Mouse (Mus musculus) heart, postnatal 36 days (tissue): ENCODE data around the gene Mpdu1. TPM values are rescaled to one million over a fixed set of nuclear protein-coding genes. Genes with fewer than 3 reads are reported as not detected.

Source experiments
- DNase-seq, 2 experiments: peaks; one replicate each; pipeline ENCODE4 v3.0.0; 2021 to 2022
- intact Hi-C: fragments of 180-260 bp; cut with DNase I; formaldehyde crosslinking; loops from one replicate; pipeline ENCODE4 v1.15.1; 2025
- total RNA-seq, 2 experiments: library from RNA; stranded (reverse); gene quantifications; 2 replicates each; pipeline ENCODE4 v1.2.3; 2021

The Mpdu1 gene
- total RNA-seq, 2 experiments from 2014 or later: 14.9 to 16.2 TPM

GRCm38 (mm10) chr11:69666665-69667005, 4.2 kb upstream of the Mpdu1 start:
- intact Hi-C loops: no loop called here
- no peak for DNase-seq

- DNase-seq: peak; percentile 30 to 45
- intact Hi-C loops: no loop called here
These were observed 3.7 kb upstream of the Mpdu1 start, which contains the start of gene Cd68 for GRCm38 (mm10) chr11:69665961-69666664. TSS of gene Cd68 (minus strand) at chr11:69666153.

DNA sequence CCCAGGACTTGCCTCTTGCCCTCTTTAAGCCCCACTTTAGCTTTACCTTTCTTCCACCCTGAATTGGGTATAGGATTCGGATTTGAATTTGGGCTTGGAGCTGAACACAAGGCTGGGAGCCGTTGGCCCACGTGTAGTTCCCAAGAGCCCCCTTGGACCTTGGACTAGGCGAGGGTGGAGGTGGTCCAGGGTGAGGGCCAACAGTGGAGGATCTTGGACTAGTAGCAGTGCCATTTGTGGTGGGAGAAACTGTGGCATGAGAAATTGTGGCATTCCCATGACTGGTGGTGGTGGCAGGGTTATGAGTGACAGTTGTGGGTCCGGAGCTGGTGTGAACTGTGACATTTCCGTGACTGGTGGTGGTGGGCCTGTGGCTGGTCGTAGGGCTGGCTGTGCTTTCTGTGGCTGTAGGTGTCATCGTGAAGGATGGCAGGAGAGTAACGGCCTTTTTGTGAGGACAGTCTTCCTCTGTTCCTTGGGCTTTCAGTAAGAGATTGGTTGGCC, 3.1 kb upstream of the Mpdu1 start:
- no peak for DNase-seq
- intact Hi-C loops: no loop called here

GRCm38 (mm10) chr11:69664841-69665240, 2.4 kb upstream of the Mpdu1 start:
- DNase-seq: no peak
- intact Hi-C loops: no loop called here

- DNase-seq: peak in 1 of 2 experiments; percentile 25
- intact Hi-C loops: no loop called here
These were observed 1.4 kb upstream of the Mpdu1 start for GRCm38 (mm10) chr11:69663795-69664194.

- intact Hi-C loops: no loop called here
- DNase-seq: peak in 1 of 2 experiments; percentile 29
These were observed 677 bp upstream of the Mpdu1 start for GRCm38 (mm10) chr11:69662967-69663671.

GRCm38 (mm10) chr11:69661221-69661881, 1.1 kb downstream of the Mpdu1 start:
- DNase-seq: no peak
- intact Hi-C loops: no loop called here

DNA sequence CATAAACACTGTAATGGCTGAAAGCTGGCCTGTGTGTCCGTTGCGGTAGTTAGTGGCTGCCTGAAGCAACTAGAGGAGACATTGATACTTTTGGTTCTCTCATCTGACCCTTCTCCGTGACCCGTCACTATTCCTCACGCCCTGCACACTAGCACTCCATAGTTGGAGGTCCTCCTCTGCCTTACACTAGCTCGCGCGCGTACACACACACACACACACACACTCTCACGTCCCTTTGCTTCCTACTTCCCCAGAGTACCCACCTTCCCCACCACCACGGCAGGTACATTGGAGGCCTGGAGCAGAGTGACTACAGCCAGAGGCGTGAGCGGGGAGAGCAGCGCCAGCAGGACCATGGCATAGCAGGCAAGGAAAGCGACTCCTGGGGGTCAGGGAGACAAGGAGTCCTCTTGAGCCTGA, 5.0 kb downstream of the Mpdu1 start:
- intact Hi-C loops: loop anchor here (1.0 kb wide), 1 partner anchor 29 kb away; no protein-coding TSS in a partner anchor
- DNase-seq: no peak

DNA sequence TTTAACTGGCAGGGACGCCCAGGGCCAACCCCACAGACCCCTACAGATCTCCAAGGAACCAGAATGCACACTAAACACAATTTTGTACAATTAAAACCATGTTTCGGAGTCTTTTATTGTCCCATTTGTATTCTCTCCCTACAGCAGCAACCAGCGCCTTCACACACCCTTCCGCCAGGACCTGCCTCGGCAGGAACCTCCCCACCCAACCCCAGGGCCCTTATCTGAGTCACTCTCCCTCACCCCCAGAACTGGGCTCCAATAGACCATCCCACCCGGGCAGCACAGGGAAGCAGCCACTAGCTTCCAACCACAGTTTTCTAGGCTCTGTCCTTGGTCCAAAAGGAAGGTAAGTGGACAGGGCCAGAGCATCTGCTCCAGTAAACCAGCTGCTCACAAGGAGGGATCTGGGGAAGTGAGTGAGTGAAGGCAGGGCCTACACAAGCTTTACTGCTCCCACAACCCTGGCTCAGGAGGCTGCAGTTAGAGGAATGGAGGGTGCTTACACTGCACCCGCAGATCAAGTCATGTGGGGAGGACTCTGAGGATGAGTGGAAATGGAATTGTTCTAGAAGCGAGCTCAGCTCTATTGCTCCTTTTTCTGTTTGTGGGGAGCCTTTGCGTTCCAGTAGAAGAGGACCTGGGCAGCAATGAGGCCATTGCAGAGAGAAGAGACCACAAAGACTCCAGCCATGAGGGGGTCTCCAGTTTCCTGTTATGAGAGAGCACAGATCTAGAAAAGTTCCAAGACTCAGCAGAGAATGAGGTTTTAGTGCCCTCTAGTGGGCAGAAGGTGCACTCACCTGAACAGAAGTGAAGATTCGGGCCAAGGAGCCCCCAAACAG, 5.6 kb downstream of the Mpdu1 start:
- intact Hi-C loops: loop anchor here (1.0 kb wide), 2 partner anchors 29 to 97 kb away; no protein-coding TSS in a partner anchor

DNA sequence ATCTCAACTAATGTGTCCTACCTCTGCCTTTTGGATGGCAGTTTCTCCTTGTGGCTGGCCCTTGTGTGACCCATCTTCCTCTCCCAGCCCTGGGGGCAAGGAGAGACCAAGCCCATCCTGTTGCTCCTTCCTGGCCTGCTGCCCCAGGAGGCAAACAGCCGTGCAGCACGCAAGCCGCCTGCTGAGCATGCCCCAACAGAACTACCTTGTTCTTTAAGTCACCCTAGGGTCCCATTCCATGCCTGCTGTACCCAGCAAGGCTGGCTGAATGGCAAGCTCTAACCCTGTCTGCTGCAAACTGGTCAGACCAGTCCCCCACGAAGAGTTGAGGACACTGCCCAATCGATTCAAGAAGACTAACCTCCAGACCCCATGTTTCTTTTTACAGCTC, 6.4 kb downstream of the Mpdu1 start:
- DNase-seq: no peak
- intact Hi-C loops: loop anchor here (1.0 kb wide), 1 partner anchor 98 kb away; no protein-coding TSS in a partner anchor

More for the DNA sequence above, 5.6 kb downstream of the Mpdu1 start:
- DNase-seq: peak; percentile 35 to 45

DNA sequence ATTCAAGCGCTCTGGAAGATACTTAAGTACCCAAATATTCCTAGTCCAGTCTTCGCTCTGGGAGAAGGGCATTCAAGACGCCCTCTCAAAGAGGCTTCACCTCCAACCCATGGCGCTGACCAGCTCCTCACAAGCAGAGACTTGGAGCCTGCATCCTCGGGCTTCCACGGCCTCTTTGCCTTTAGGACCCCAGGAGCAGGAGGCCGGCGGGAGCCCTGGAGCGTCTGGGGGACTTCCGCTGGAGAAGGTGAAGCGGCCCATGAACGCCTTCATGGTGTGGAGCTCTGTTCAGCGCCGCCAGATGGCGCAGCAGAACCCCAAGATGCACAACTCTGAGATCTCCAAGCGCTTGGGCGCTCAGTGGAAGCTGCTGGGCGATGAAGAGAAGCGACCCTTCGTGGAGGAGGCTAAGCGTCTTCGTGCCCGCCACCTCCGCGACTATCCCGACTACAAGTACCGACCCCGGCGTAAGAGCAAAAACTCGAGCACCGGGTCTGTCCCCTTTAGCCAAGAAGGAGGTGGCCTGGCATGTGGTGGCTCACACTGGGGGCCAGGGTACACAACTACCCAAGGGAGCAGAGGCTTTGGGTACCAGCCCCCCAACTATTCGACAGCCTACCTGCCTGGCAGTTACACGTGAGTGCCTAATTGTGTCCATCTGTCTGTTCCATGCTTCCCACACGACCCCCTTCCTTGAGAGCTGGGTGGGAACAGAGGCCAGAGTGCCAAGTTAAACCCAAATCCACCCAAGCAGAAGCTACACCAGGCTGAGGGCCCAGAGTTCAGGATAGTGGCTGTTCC, 7.0 kb downstream of the Mpdu1 start, which contains the start of gene Sox15:
Sox15 (plus strand) TSS at position 51 of the 801 bp plus-strand sequence.
- intact Hi-C loops: loop anchor here (1.0 to 2.0 kb wide), 2 partner anchors 59 to 99 kb away; no protein-coding TSS in a partner anchor
- DNase-seq: peak; percentile 68 to 73

DNA sequence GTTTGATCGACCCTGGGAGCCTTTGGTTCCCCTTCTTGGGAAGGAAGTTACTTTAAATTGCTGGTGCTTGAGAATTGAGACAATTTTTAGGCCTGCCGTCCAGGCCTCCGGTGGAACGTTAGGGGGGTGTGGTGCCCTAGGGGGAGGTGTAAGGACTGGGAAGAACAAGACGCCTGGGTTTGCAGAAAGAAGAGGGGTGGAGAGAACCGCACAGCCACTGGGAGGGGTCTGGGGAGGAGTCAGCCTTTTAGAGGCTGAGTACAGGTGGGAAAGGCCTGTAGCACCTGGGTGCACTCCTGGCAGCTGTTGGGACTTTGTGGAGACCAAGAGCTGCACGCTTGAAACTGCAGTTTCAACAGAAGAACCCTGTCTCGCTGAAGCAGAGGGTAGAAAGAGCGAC, 7.7 kb downstream of the Mpdu1 start:
- DNase-seq: no peak
- intact Hi-C loops: loop anchor here (2.0 kb wide), 1 partner anchor 60 kb away; no protein-coding TSS in a partner anchor

GRCm38 (mm10) chr11:69653399-69653798, 9.0 kb downstream of the Mpdu1 start:
- intact Hi-C loops: no loop called here
- DNase-seq: no peak

DNA sequence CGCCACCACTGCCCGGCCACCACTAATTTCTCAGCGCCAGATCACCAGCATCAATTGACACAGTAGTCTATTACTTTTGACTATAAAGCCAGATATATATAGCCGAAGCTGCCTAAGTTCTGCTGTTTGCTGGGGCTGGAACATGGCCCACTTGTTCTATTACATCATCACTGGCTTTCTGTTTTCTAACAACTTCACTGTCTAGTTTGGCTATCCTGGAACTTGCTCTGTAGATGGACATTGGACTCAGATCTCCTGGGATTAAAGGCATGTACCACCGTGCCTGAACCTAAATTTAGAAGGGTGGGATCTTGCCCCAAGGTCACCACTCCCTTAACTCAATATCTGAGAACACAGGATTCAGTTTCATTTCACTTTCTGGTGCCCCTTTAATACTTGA, 16.6 kb downstream of the Mpdu1 start:
- no peak for DNase-seq
- intact Hi-C loops: no loop called here

- no peak for DNase-seq
- intact Hi-C loops: no loop called here
These were observed 27.0 kb downstream of the Mpdu1 start for GRCm38 (mm10) chr11:69635471-69635870.

- DNase-seq: no peak
- intact Hi-C loops: no loop called here
These were observed 29.1 kb downstream of the Mpdu1 start for GRCm38 (mm10) chr11:69633128-69633866.

DNA sequence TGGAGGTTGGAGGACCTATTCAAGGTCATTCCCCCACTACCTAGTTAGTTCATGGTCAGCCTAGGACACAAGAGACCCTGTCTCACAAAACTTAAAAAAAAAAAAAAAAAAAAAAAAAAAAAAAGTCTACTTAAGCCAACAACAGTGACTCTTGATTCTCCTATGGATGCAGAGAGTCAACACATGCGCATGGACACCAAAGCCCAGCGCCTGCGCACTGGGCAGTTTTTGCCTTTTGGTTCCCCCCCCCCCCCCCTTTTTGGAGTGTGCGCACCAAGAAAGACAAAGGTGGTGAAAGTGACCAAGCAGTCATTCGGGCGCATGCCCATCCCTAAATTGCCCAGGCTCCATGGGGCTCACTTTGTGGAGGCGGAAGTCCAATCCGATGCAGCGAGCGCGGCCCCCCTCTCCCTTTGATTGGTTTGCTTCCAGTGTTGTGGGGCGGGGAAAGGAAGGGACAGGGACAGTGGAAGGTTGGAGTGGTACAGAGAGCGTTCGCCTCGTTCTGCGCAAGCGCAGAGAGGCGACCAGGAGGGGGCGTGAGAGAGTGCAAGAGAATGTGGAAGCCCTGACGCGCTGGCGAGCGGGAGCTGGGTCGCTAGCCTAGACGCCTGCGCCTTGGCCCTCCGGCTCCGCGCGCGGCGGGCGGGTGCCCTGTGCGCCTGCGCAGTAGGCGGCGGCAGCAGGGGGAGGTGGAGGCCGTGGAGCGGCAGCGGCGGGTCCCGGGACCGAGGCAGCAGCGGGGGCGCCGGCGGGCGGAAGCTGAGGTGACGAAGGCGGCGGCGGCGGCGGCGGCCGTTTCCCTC, 30.0 kb downstream of the Mpdu1 start, which contains the start of gene Fxr2:
Fxr2 (plus strand) TSS at position 707 of the 806 bp plus-strand sequence.
- peak; percentile 100 for DNase-seq
- intact Hi-C loops: no loop called here

DNA sequence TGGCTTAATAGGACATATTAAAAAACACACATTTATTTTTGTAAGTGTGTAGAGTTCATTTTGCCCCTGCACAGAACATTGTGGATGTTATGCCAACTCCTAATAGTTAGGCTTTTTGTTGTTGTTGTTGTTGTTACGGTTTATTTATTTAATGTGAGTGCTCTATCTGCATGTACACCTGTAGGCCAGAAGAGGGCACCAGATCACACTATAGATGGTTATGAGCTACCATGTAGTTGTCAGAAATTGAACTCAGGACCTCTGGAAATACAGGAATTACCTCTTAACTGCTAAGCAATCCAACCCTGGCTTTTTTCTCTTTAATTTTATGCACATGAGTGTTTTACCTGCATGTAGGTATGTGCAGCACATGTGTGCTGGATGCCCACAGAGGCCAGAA, 32.6 kb downstream of the Mpdu1 start:
- intact Hi-C loops: no loop called here
- no peak for DNase-seq
